Mouse (Mus musculus) hindbrain, embryonic 16.5 days (tissue): ENCODE results near the gene Mlx. TPM values are rescaled to one million over a fixed set of nuclear protein-coding genes. Genes with fewer than 3 reads are reported as not detected.

Experiments
- ATAC-seq: fragments of 200-750 bp; cut with Nextera tagmentation; 2 replicates; pipeline ENCODE4 v1.8.0; 2017; ENCODE audit warnings: moderate TSS enrichment, moderate library complexity
- H3K27ac ChIP-seq: fragments of 300-500 bp; sonication (generic); 2 replicates; pipeline ENCODE4 v1.5.1; 2014; ENCODE audit warnings: low read depth, mild to moderate bottlenecking, control low read depth, low read length, moderate library complexity
- H3K27me3 ChIP-seq: fragments of 300-500 bp; sonication (generic); replicated peaks from 2 replicates; pipeline ENCODE4 v1.6.1; 2014; ENCODE audit warnings: low read length; ENCODE audit not compliant: control insufficient read depth, insufficient read depth
- H3K36me3 ChIP-seq: fragments of 300-500 bp; sonication (generic); 2 replicates; pipeline ENCODE4 v1.6.1; 2014; ENCODE audit warnings: mild to moderate bottlenecking, low read length, moderate library complexity, mixed read lengths; ENCODE audit not compliant: control insufficient read depth, insufficient read depth
- H3K4me1 ChIP-seq: fragments of 300-500 bp; sonication (generic); 2 replicates; pipeline ENCODE4 v1.6.1; 2014; ENCODE audit warnings: low read depth, low read length; ENCODE audit not compliant: control insufficient read depth, insufficient read depth
- H3K4me2 ChIP-seq: fragments of 300-500 bp; sonication (generic); 2 replicates; pipeline ENCODE4 v1.6.1; 2014; ENCODE audit warnings: mild to moderate bottlenecking, low read length, control low read depth, moderate library complexity
- H3K4me3 ChIP-seq: fragments of 300-500 bp; sonication (generic); 2 replicates; pipeline ENCODE4 v1.5.1; 2014; ENCODE audit warnings: mild to moderate bottlenecking, low read length, control low read depth, moderate library complexity
- H3K9ac ChIP-seq: fragments of 300-500 bp; sonication (generic); 2 replicates; pipeline ENCODE4 v1.6.1; 2014; ENCODE audit warnings: low read depth, mild to moderate bottlenecking, control low read depth, low read length, moderate library complexity
- H3K9me3 ChIP-seq: fragments of 300-500 bp; sonication (generic); 2 replicates; pipeline ENCODE4 v1.6.1; 2014; ENCODE audit warnings: mild to moderate bottlenecking, low read length, moderate library complexity; ENCODE audit not compliant: control insufficient read depth
- WGBS: fragments of 180-500 bp; shearing (Covaris S2); extraction: QIAGEN DNeasy Blood & Tissue Kit; methylation state at CpG from one replicate; pipeline ENCODE4 v1.1.7; 2014; 5-methylcytosine and 5-hydroxymethylcytosine counted together
- polyA plus RNA-seq: library from polyadenylated mRNA; unstranded; fragments of >200 nt; fragmentation: Nextera tagmentation; extraction: Ambion mirVana; gene quantifications from 2 replicates; pipeline ENCODE4 v1.2.1, GENCODE M21; 2015

The Mlx gene
- polyA plus RNA-seq, 1 experiment from 2014 or later = 101 TPM

DNA sequence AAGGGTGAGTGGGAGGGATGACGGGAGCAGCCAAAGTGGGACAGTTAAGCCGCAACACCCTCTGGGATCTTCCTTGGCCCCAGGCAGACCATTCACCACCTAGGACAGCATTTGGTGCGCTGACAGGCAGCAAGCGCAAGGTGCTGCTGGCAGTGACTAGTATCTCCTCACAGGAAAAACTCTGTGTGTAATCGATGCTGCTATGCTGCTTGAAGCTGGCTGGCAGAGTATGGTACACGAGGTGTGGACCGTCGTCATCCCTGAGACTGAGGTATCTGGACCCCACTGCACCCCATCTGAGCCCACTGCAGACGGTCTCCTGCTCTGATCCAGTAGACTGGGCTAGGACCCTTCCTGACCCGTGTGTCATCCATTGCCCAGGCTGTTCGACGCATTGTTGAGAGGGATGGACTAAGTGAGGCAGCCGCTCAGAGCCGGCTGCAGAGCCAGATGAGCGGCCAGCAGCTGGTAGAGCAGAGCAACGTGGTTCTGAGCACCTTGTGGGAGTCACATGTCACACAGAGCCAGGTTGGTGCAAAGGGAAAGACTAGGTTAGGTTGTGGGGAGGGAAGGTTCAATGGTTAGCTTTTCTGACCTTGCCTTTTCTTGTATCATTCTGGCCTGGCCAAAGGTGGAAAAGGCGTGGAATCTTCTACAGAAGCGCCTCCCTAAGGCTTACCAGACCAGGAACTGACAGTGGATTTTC lies 1.3 kb upstream of the Mlx start:
- no peak for ATAC-seq

GRCm38 (mm10) chr11:101086323-101086674 lies 778 bp upstream of the Mlx start:
- Histone ChIP-seq H3K9ac (peak overlapping the region; percentile 95; the same call in 1 of the 2 replicates), H3K4me1 (peaks cover 35% of the 10 kb centered on the region)
- no peak for ATAC-seq

More for the DNA sequence above, 1.3 kb upstream of the Mlx start:
- WGBS = 93% methylated on average over 18 of the region's 18 CpGs
- H3K4me3 ChIP-seq = no peak overlapping the region
- no peak overlapping the region for H3K4me2 ChIP-seq
- peak overlapping the region; percentile 86; the same call in 1 of the 2 replicates for H3K27ac ChIP-seq
- H3K27me3 ChIP-seq = peaks cover 1% of the 10 kb centered on the region; the same call in 1 of the 2 replicates
- no peaks in the 10 kb centered on the region for H3K9me3 ChIP-seq
- no peak overlapping the region for H3K9ac ChIP-seq
- H3K4me1 ChIP-seq = peaks cover 35% of the 10 kb centered on the region
- H3K36me3 ChIP-seq = peaks cover 21% of the 10 kb centered on the region

GRCm38 (mm10) chr11:101087682-101088055 lies 592 bp downstream of the Mlx start:
- 8% methylated on average over 8 of the region's 8 CpGs for WGBS
- ATAC-seq = no peak
- H3K36me3 ChIP-seq = peaks cover 39% of the 10 kb centered on the region

More at GRCm38 (mm10) chr11:101086323-101086674, 778 bp upstream of the Mlx start:
- Histone ChIP-seq H3K36me3 (peaks cover 26% of the 10 kb centered on the region), H3K27me3 (no peaks in the 10 kb centered on the region), H3K4me2 (peak overlapping the region; percentile 97), H3K27ac (peak overlapping the region; percentile 86), H3K9me3 (no peaks in the 10 kb centered on the region), H3K4me3 (no peak overlapping the region)
- 79% methylated on average over 6 of the region's 6 CpGs for WGBS

GRCm38 (mm10) chr11:101089931-101090330 lies 2.9 kb downstream of the Mlx start:
- H3K9me3 ChIP-seq = no peaks in the 10 kb centered on the region
- no peak overlapping the region for H3K9ac ChIP-seq
- WGBS = 95% methylated on average over 1 of the region's 1 CpGs
- H3K27me3 ChIP-seq = no peaks in the 10 kb centered on the region
- peaks cover 29% of the 10 kb centered on the region for H3K4me1 ChIP-seq
- no peak overlapping the region for H3K4me3 ChIP-seq
- H3K4me2 ChIP-seq = no peak overlapping the region
- no peak overlapping the region for H3K27ac ChIP-seq
- ATAC-seq = no peak
- H3K36me3 ChIP-seq = peaks cover 45% of the 10 kb centered on the region

More at GRCm38 (mm10) chr11:101087682-101088055, 592 bp downstream of the Mlx start:
- Histone ChIP-seq H3K9me3 (no peaks in the 10 kb centered on the region), H3K27me3 (no peaks in the 10 kb centered on the region), H3K4me1 (peaks cover 31% of the 10 kb centered on the region), H3K4me2 (peak overlapping the region; percentile 97), H3K4me3 (peak overlapping the region; percentile 92), H3K9ac (peak overlapping the region; percentile 95), H3K27ac (peak overlapping the region; percentile 86)

DNA sequence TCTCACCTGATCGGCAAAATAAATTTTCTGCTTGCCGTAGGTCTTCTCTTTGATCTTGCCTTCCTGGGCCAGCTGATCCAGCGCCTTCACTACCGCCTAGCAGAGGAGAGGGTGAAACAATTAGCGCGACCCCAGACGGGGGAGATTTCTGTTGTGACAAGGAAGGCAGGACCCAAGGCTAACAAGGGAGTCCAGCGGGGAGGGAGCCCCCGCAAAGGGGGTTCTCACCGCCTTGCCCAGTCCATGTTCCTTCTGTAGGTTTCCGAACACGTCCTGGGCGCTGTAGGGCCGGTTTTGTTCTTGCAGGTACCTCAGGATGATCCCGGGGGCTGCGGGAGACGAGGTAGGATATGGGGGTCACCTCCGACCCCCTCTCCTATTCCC lies 7.8 kb downstream of the Mlx start:
- peaks cover 11% of the 10 kb centered on the region for H3K4me1 ChIP-seq
- H3K36me3 ChIP-seq = peaks cover 60% of the 10 kb centered on the region
- no peaks in the 10 kb centered on the region for H3K9me3 ChIP-seq
- peak overlapping the region; percentile 81 for H3K4me3 ChIP-seq
- ATAC-seq = no peak
- H3K4me2 ChIP-seq = peak overlapping the region; percentile 92
- H3K27me3 ChIP-seq = no peaks in the 10 kb centered on the region
- 2% methylated on average over 18 of the region's 18 CpGs for WGBS
- peak overlapping the region; percentile 96 for H3K27ac ChIP-seq
- H3K9ac ChIP-seq = peak overlapping the region; percentile 93

DNA sequence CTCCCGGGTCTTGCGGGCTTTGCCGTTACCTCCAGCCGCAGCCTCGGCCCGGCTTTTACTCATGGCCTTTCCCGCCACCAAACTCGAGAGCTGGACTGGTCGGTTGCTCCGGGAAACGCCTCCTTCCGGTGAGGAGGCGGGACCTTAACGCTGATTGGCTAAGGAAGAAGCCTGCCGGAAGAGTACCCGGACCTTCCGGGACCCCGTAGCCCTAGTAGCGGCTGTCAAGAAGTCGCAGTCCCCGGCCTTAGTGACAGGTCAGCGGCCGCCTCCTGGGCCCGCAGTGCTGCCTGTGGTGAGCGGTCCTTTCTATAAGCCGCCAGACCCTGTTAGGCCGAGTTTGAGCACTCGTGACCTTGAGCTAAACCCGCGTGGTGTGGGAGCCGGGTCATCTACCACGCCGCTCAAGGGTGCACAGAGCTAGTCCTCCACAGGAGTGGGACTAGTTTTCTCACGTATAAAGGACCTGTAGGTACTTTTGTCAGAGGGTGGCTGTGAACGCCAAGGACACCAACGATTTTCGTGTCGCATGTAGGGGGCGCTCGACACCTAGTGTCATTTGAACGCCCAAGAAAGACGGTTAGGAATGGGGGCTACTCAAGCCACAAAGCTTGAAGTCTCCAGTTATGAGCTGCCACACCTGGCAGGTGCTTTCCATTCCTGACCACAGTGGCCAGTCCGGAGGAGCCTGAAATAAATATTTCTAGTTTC lies 8.4 kb downstream of the Mlx start, which contains the start of gene Psmc3ip:
Gene Psmc3ip, minus strand, starts transcription at position 123 of the 711 bp plus-strand sequence.
- 1% methylated on average over 43 of the region's 43 CpGs for WGBS
- Histone ChIP-seq H3K9me3 (no peaks in the 10 kb centered on the region), H3K4me1 (peaks cover 11% of the 10 kb centered on the region)

DNA sequence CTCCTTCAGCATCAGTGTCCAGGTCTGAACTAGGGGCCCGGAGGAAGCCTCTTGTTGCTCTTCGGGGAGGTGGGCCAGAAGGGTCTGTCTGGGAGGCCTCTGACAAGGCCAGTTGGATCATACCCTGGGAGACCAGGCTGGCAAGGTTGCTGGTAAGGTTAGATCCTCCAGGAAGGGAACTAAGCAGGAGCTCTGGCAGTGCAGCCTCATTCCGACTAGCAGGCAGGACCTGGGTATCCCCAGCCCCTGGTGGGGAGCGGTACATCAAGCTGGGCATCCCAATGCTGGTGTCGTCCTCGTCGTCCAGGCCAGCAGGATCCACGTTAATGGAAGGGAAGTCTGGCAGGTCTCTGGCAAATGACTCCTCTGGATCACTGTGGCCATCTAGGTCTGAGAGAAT lies 11.2 kb downstream of the Mlx start:
- H3K9ac ChIP-seq = no peak overlapping the region
- ATAC-seq = no peak
- H3K27me3 ChIP-seq = no peaks in the 10 kb centered on the region
- no peak overlapping the region for H3K4me3 ChIP-seq
- no peak overlapping the region for H3K4me2 ChIP-seq
- peaks cover 11% of the 10 kb centered on the region for H3K4me1 ChIP-seq
- H3K36me3 ChIP-seq = peaks cover 43% of the 10 kb centered on the region
- no peaks in the 10 kb centered on the region for H3K9me3 ChIP-seq
- WGBS = 90% methylated on average over 8 of the region's 8 CpGs
- H3K27ac ChIP-seq = no peak overlapping the region

More for the DNA sequence above, 8.4 kb downstream of the Mlx start, which contains the start of gene Psmc3ip:
- peak within 1 kb of the TSS; percentile 93 for H3K9ac ChIP-seq
- H3K4me3 ChIP-seq = peak within 1 kb of the TSS; percentile 81
- H3K27ac ChIP-seq = peak within 1 kb of the TSS; percentile 96
- peak within 1 kb of the TSS; percentile 92 for H3K4me2 ChIP-seq
- H3K36me3 ChIP-seq = peaks cover 58% of the 10 kb centered on the region
- ATAC-seq = peak; percentile 96
- no peaks in the 10 kb centered on the region for H3K27me3 ChIP-seq

GRCm38 (mm10) chr11:101103011-101103410 lies 15.9 kb downstream of the Mlx start:
- peaks cover 33% of the 10 kb centered on the region for H3K36me3 ChIP-seq
- WGBS = 94% methylated on average over 5 of the region's 5 CpGs

GRCm38 (mm10) chr11:101109351-101109750 lies 22.3 kb downstream of the Mlx start:
- Histone ChIP-seq H3K9ac (no peak overlapping the region), H3K4me2 (no peak overlapping the region), H3K4me1 (no peaks in the 10 kb centered on the region), H3K36me3 (no peaks in the 10 kb centered on the region), H3K4me3 (no peak overlapping the region), H3K27ac (no peak overlapping the region), H3K27me3 (no peaks in the 10 kb centered on the region), H3K9me3 (no peaks in the 10 kb centered on the region)
- WGBS = 54% methylated on average over 4 of the region's 4 CpGs
- no peak for ATAC-seq

More at GRCm38 (mm10) chr11:101103011-101103410, 15.9 kb downstream of the Mlx start:
- ATAC-seq = no peak
- H3K9ac ChIP-seq = no peak overlapping the region
- H3K4me1 ChIP-seq = no peaks in the 10 kb centered on the region
- no peaks in the 10 kb centered on the region for H3K9me3 ChIP-seq
- no peak overlapping the region for H3K4me2 ChIP-seq
- no peaks in the 10 kb centered on the region for H3K27me3 ChIP-seq
- no peak overlapping the region for H3K4me3 ChIP-seq
- no peak overlapping the region for H3K27ac ChIP-seq
